Mouse (Mus musculus): Measurements from ENCODE around the gene Fdxacb1. TPM values are rescaled to one million over a fixed set of nuclear protein-coding genes. Genes with fewer than 3 reads are reported as not detected.

Gene Fdxacb1
- total RNA-seq (2017): 5.5 and 8.8 TPM in 2 replicates

DNA sequence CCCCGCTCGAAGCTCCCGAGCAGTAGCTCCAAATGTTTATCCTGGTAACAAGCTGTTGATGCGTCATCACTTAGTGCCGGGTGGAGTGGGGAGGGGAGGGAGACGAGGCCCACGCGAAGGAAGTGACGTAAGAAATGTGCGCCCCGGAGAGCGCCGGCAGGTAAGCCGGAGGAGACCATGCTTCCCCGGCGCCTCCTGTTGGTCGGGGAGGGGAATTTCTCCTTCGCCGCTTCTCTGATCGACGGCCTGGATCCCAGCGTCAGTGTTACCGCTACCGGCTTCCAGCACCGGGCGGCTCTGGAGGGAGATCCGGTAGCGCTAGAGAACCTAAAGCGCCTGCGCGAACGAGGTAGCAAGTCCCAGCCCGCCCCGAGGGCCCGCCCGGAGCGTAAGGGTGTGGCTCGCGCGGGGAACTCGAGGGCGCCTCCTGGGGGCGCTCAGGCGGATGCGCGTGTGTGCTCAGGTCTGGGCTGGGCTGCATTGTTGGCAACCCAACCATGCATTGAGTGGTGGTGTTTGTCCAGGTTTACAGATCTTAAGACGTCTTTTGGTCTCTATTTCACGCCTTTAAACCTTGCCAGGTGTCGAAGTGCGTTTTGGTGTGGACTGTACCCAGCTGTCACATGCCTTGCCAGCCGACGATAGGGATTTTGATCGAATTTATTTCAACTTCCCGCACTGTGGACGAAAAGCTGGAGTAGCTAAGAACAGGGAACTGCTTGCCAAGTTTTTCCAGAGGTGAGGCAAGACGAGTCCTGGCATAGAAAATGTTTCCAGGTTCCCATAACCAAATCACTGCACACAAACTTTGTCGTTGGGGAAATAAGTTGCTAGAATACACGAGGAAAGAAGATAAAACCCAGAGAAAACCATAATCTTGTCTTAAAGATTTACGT lies at the start of gene Fdxacb1:
Fdxacb1 (plus strand) TSS at position 130 of the 896 bp plus-strand sequence.
- peak; percentile 95 for ATAC-seq (replicated peaks; ENCODE audit: low read depth, poor library complexity, severe bottlenecking)

DNA sequence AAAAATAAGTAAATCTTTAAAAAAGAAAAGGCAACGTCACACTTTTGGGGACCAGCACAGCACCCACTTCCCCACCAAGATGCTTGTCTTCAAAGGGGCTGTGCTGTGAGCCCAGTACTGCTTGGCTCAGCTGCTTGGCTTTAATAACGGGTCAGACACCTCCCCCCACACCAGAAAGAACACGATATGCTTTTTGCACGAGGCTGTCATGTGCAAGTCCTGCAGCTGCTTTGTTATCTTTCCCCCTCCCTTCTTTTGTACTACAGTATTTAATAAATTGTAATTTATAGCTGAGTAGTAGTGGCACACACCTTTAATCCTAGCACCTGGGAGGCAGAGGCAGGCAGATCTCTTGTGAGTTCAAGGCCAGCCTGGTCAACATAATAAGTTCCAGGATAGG lies 49.2 kb upstream of the Fdxacb1 start:
- no peak for ATAC-seq (replicated peaks; ENCODE audit: low read depth, poor library complexity, severe bottlenecking)

DNA sequence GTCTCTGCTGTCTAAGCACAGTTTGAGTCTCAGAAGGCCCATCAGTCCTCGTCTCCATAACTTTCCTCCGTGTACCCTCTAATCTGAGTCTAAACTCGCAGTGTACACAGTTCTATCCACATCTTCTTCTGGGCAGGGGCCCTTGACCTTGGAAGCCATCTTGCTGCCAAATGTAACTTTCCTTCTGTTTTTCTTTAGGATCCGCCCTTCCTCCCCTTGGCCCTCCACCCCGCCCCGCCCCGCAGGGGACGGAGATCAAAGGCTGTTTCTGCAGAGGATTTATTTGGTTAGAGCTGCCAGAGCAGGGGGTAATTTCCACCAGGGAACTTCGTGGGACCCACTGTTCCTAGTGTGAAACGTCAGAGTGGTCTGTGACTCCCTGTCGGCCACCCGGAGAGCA lies 47.0 kb upstream of the Fdxacb1 start:
- ATAC-seq (replicated peaks; ENCODE audit: low read depth, poor library complexity, severe bottlenecking): no peak

DNA sequence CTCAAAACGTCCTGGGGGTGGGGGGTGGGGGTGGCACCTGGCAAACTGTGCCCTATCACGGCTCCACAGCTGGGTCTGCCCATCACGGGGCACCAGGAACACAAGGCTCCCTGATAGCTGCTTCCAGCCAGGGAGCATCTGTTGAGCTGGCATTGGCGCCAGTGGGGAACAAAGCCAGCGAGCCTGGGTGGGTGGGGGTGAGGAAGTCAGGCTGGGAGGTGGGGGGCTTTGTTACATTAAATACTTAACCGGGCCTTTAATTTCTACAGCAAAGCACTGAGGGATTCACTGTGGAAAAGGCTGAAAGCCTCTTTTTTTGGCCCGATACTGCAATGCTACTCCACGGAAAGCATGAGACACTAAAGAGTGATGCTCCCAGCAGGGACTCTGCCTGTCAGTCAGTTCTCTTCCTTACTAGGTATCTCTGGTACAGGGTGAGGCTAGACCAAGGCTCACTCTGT lies 45.6 kb upstream of the Fdxacb1 start:
- no peak for ATAC-seq (replicated peaks; ENCODE audit: low read depth, poor library complexity, severe bottlenecking)

- no peak for ATAC-seq (replicated peaks; ENCODE audit: low read depth, poor library complexity, severe bottlenecking)
Observed at GRCm38 (mm10) chr9:50723406-50723805, 44.6 kb upstream of the Fdxacb1 start.

DNA sequence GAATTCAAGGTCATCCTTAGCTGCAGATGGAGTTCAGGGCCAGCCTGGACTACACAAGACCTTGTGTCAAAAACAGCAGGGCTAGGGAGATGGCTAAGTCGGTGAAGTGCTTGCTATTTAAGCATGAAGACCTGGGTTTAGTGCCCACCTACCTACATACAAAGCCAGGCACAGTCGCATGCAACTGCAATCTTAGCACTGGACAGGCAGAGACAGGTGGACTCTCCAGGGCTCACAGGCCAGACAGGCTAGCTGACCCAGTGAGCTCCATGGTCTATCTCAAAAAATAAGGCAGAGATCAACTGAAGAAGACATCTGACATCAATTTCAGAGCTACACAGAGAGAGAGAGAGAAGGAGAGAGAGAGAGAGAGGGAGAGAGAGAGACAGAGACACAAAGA lies 43.9 kb upstream of the Fdxacb1 start:
- no peak for ATAC-seq (replicated peaks; ENCODE audit: low read depth, poor library complexity, severe bottlenecking)

GRCm38 (mm10) chr9:50724661-50725330 lies 43.2 kb upstream of the Fdxacb1 start:
- ATAC-seq (replicated peaks; ENCODE audit: low read depth, poor library complexity, severe bottlenecking): no peak

DNA sequence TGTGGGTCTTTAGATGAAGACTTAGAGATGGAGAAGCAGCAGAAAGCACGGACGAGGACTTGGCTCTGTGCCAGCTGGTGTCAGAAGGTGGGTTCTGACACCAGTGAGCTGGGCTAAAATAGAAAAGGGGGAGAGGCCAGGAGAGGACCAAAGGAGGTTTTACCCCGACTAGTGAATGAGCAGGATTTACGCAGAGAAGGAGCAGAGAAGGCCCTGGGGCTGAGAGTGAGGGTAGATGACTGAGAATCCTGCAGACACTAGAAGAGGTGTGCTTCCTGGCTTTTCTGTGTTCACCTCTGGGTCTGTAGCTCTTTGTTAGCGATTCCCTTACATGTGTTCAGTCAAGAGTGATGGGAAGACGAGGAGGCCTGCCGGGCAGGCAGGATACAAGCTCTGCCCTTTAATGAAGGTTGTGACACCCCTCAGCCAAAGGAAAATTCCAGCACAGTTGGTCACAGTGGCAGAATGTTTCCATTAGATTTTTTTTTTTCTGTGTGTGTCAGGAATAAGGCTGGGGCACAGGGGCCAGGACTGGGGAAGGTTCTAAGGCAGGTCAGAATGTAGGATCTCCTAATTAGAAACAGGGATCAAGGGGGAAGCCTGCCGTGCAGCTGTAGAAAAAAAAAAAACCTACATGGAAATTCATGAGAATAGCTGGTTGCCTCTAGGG lies 42.0 kb upstream of the Fdxacb1 start:
- no peak for ATAC-seq (replicated peaks; ENCODE audit: low read depth, poor library complexity, severe bottlenecking)

GRCm38 (mm10) chr9:50727171-50727924 lies 40.7 kb upstream of the Fdxacb1 start:
- ATAC-seq (replicated peaks; ENCODE audit: low read depth, poor library complexity, severe bottlenecking): no peak

- ATAC-seq (replicated peaks; ENCODE audit: low read depth, poor library complexity, severe bottlenecking): peak; percentile 71
Observed at GRCm38 (mm10) chr9:50727925-50728651, 39.9 kb upstream of the Fdxacb1 start.

- ATAC-seq (replicated peaks; ENCODE audit: low read depth, poor library complexity, severe bottlenecking): no peak; the same call in 1 of the 2 replicates
Observed at GRCm38 (mm10) chr9:50729600-50729999, 38.4 kb upstream of the Fdxacb1 start.

DNA sequence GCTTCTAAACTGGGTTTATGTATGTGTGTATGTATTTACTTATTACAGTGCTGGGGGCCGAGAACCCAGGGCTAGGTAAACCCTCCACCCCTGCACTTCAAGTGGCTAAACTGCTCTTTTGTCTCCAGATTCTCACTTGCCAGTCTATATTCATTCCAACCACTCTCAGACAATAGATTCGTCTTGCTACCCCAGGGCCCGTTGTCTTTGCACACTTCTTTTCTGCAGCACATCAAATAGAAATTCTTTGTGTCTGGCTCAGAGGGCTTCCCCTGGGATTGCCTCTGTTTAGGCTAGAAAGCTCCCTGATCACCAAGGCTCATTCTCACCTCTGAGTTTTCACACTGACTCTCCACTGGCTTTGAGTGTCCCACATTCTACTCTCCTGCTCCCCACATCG lies 35.5 kb upstream of the Fdxacb1 start:
- ATAC-seq (replicated peaks; ENCODE audit: low read depth, poor library complexity, severe bottlenecking): no peak

- 0 out of 2 replicates have a peak, but pooled peaks have one; percentile 45 for ATAC-seq (replicated peaks; ENCODE audit: low read depth, poor library complexity, severe bottlenecking)
Observed at GRCm38 (mm10) chr9:50734989-50735388, 33.0 kb upstream of the Fdxacb1 start.

DNA sequence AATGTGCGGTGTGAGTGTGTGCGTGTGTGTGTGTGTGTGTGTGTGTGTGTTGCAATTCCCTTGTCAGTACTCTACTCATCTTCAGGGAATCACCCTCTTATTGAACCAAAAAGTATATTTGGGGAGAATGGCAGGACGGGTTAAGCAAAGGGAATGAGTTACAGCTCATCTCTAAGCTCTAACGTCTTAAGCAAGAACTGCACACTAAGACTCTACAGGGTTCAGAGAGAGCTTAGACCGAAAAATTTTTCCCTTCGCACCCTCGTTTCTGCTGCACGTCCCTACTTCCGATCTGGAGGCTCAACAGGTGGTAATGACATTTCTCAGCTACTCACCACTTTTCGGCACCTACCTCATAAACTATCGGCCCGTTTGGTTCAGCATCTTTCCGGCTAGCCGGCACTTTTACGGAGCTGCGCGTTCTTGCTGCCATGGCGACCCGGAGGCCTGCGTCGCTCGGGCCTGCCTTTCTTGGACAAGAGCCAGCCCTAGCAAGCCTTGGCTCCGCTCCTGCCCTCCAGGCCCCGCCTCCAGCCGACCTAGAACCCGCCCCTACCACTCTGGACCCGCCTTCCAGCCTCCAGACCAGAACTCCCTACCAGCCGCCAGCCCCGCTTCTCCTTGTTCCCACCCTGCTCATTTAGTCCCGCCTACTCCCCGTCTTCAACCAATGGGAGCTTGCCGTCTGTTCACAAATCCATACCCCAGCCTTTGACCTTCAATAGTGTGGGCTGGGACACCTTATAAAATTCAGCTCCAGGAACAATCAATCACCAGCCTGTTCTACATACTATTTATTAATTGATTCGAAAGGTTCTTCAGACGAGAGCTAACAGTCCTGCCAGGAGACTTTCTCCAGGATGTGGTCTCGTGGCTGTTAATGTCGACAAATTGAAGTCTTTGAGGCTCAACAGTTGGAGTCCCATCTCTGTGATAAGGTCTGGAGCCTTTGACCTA lies 28.8 kb upstream of the Fdxacb1 start, which contains the start of gene Dixdc1:
Dixdc1 (minus strand) TSS at position 604 of the 957 bp plus-strand sequence.
- peak; percentile 98 for ATAC-seq (replicated peaks; ENCODE audit: low read depth, poor library complexity, severe bottlenecking)

- ATAC-seq (replicated peaks; ENCODE audit: low read depth, poor library complexity, severe bottlenecking): no peak
Observed at GRCm38 (mm10) chr9:50740867-50741784, 26.9 kb upstream of the Fdxacb1 start.

- no peak for ATAC-seq (replicated peaks; ENCODE audit: low read depth, poor library complexity, severe bottlenecking)
Observed at GRCm38 (mm10) chr9:50742261-50742660, 25.8 kb upstream of the Fdxacb1 start.

DNA sequence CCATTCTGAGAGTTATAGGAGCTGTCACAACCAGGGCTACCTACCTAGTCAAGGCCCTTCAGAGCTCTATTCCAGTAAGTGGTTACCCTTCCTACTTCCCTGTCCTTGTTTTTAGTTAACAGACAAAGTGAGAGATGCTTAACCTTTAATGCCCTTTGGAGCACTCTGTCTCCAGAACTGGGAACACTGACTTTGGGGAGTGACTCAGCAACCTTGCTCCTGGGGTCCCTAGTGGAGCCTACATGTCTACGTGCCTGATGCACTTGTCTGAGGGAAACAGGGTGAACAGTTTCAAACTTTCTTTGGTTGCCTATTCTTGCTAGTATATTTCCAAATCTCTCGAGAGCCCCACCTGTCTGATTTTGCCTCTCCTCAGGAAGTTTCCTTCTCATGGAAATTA lies 25.3 kb upstream of the Fdxacb1 start:
- no peak for ATAC-seq (replicated peaks; ENCODE audit: low read depth, poor library complexity, severe bottlenecking)
